Mouse (Mus musculus): ENCODE measurements around the gene Tcl1b3. TPM values are rescaled to one million over a fixed set of nuclear protein-coding genes. Genes with fewer than 3 reads are reported as not detected.

Gene Tcl1b3
- polyA plus RNA-seq, 1 experiment from 2014 or later, result not detected

DNA sequence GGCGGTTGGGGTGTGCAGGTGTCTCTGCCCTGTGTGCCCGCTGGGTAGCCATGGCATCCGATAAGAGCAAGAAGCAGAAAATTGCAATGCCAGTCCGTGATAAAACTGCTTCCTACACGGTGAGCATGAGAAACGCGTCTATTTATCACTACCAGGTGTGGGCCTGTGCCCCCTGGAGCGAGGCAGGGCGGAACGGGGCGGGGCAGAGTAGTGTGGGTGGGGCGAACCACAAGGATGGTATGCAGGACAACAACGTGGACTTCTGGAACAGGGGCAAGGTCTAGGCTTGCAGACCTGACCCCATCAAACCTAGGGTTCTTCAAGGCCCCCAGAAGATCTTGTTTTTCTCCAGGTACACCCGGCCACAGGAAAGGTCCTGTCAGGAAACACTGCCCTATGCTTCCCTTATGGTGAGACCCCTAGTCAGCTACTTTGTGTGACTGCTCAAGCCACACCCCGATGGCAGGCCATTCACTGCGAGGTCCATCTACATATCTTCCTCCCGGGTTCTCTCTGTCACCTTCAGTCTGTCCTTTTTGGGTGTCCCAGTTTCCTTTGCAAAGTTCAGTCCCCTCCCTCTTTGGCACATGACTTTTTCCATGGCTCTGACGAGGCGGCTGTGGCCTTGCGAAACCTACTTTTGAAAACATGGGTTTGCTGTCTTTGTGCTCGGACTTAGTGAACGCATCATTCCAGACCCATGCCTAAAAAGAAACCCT is 31.9 kb downstream of the Tcl1b3 start, which contains the start of gene Tcl1:
Gene Tcl1 (minus strand): TSS at position 193 of the 719 bp plus-strand sequence.
- no peak within 1 kb of the TSS for H3K4me2 ChIP-seq (ENCODE audit: low read depth, low read length)
- H3K4me3 ChIP-seq (ENCODE audit: low read length), result no peak within 1 kb of the TSS
- H3K27ac ChIP-seq (ENCODE audit: low read length), result no peak within 1 kb of the TSS
- H3K36me3 ChIP-seq (ENCODE audit: control insufficient read depth, insufficient read depth, low read length), result no peaks in the 10 kb centered on the region
- H3K4me1 ChIP-seq (ENCODE audit: control insufficient read depth, insufficient read depth, low read length), result no peaks in the 10 kb centered on the region
- H3K9ac ChIP-seq (ENCODE audit: low read depth, low read length), result no peak within 1 kb of the TSS
- ATAC-seq, result no peak
- H3K9me3 ChIP-seq (ENCODE audit: control insufficient read depth, low read length), result no peaks in the 10 kb centered on the region
- 88% methylated on average over 22 of the region's 22 CpGs for WGBS
- no peaks in the 10 kb centered on the region for H3K27me3 ChIP-seq (replicated peaks; ENCODE audit: control insufficient read depth, insufficient read depth, low read length)

GRCm38 (mm10) chr12:105224621-105225320 is 33.9 kb downstream of the Tcl1b3 start:
- no peaks in the 10 kb centered on the region for H3K36me3 ChIP-seq (ENCODE audit: control insufficient read depth, insufficient read depth, low read length)
- H3K4me3 ChIP-seq (ENCODE audit: low read length), result no peak overlapping the region
- H3K27ac ChIP-seq (ENCODE audit: low read length), result no peak overlapping the region
- no peaks in the 10 kb centered on the region for H3K4me1 ChIP-seq (ENCODE audit: control insufficient read depth, insufficient read depth, low read length)
- no peak for ATAC-seq
- 54% methylated on average over 16 of the region's 16 CpGs for WGBS
- H3K4me2 ChIP-seq (ENCODE audit: low read depth, low read length), result no peak overlapping the region
- no peaks in the 10 kb centered on the region for H3K27me3 ChIP-seq (replicated peaks; ENCODE audit: control insufficient read depth, insufficient read depth, low read length)
- H3K9me3 ChIP-seq (ENCODE audit: control insufficient read depth, low read length), result no peaks in the 10 kb centered on the region
- H3K9ac ChIP-seq (ENCODE audit: low read depth, low read length), result no peak overlapping the region

- Histone ChIP-seq H3K4me3 (ENCODE audit: low read length) (no peak overlapping the region), H3K9me3 (ENCODE audit: control insufficient read depth, low read length) (no peaks in the 10 kb centered on the region), H3K4me2 (ENCODE audit: low read depth, low read length) (no peak overlapping the region), H3K4me1 (ENCODE audit: control insufficient read depth, insufficient read depth, low read length) (no peaks in the 10 kb centered on the region), H3K9ac (ENCODE audit: low read depth, low read length) (no peak overlapping the region), H3K36me3 (ENCODE audit: control insufficient read depth, insufficient read depth, low read length) (no peaks in the 10 kb centered on the region), H3K27ac (ENCODE audit: low read length) (no peak overlapping the region), H3K27me3 (replicated peaks; ENCODE audit: control insufficient read depth, insufficient read depth, low read length) (no peaks in the 10 kb centered on the region)
- ATAC-seq, result no peak
- 57% methylated on average over 11 of the region's 11 CpGs for WGBS
Observed at GRCm38 (mm10) chr12:105234362-105234761, 43.5 kb downstream of the Tcl1b3 start.

- WGBS, result 80% methylated on average over 3 of the region's 3 CpGs
- Histone ChIP-seq H3K9ac (ENCODE audit: low read depth, low read length) (no peak overlapping the region), H3K9me3 (ENCODE audit: control insufficient read depth, low read length) (no peaks in the 10 kb centered on the region), H3K36me3 (ENCODE audit: control insufficient read depth, insufficient read depth, low read length) (no peaks in the 10 kb centered on the region), H3K4me1 (ENCODE audit: control insufficient read depth, insufficient read depth, low read length) (no peaks in the 10 kb centered on the region), H3K4me3 (ENCODE audit: low read length) (no peak overlapping the region), H3K27ac (ENCODE audit: low read length) (no peak overlapping the region), H3K4me2 (ENCODE audit: low read depth, low read length) (no peak overlapping the region), H3K27me3 (replicated peaks; ENCODE audit: control insufficient read depth, insufficient read depth, low read length) (no peaks in the 10 kb centered on the region)
- no peak for ATAC-seq
Observed at GRCm38 (mm10) chr12:105235091-105235490, 44.2 kb downstream of the Tcl1b3 start.

DNA sequence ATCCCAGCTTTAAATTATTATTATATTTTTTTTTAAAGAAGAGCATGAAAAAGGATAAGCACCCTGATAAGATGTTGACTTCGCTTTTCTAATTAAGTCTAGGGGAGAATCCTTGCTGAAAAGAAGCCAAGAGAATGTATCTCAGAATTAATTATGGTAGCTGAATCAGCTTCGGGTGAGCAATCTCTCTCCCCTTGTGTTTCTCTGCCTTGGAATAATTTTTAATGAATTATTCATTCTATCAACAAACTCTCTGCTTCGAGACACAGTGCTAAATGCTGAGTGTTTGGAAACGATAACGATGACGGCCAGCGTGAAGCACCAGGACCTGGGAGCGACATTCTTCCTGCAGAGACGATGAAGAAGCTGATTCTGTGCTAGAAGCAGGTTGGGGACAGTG is 48.2 kb downstream of the Tcl1b3 start:
- ATAC-seq, result no peak
- Histone ChIP-seq H3K9me3 (ENCODE audit: control insufficient read depth, low read length) (no peaks in the 10 kb centered on the region), H3K36me3 (ENCODE audit: control insufficient read depth, insufficient read depth, low read length) (no peaks in the 10 kb centered on the region), H3K27ac (ENCODE audit: low read length) (no peak overlapping the region), H3K4me1 (ENCODE audit: control insufficient read depth, insufficient read depth, low read length) (no peaks in the 10 kb centered on the region), H3K4me3 (ENCODE audit: low read length) (no peak overlapping the region), H3K9ac (ENCODE audit: low read depth, low read length) (no peak overlapping the region), H3K4me2 (ENCODE audit: low read depth, low read length) (no peak overlapping the region), H3K27me3 (replicated peaks; ENCODE audit: control insufficient read depth, insufficient read depth, low read length) (no peaks in the 10 kb centered on the region)
- 85% methylated on average over 9 of the region's 9 CpGs for WGBS

Other genes with a start within 250 kb of the Tcl1b3 start
- gene Syne3, start 181.2 kb upstream of the Tcl1b3 start, polyA plus RNA-seq (2015; fragmentation: Nextera tagmentation; extraction: Ambion mirVana), result 0.51 and 0.66 TPM in 2 replicates
- gene Glrx5, start 158.4 kb upstream of the Tcl1b3 start, polyA plus RNA-seq (2015; fragmentation: Nextera tagmentation; extraction: Ambion mirVana), result 185 and 199 TPM in 2 replicates
- gene Tcl1b2, start 45.0 kb upstream of the Tcl1b3 start, polyA plus RNA-seq (2015; fragmentation: Nextera tagmentation; extraction: Ambion mirVana), result not detected in 2 replicates
- not detected in 2 replicates for gene Tcl1b1, start 31.4 kb upstream of the Tcl1b3 start, polyA plus RNA-seq (2015; fragmentation: Nextera tagmentation; extraction: Ambion mirVana)
- gene Tcl1b5, start 14.7 kb upstream of the Tcl1b3 start, polyA plus RNA-seq (2015; fragmentation: Nextera tagmentation; extraction: Ambion mirVana), result not detected in 2 replicates
- not detected in 2 replicates for gene Tcl1b4, start 10.9 kb downstream of the Tcl1b3 start, polyA plus RNA-seq (2015; fragmentation: Nextera tagmentation; extraction: Ambion mirVana)
- gene Tcl1, start 31.8 kb downstream of the Tcl1b3 start, polyA plus RNA-seq (2015; fragmentation: Nextera tagmentation; extraction: Ambion mirVana), result not detected in 2 replicates
- gene Tunar, start 142.8 kb downstream of the Tcl1b3 start, polyA plus RNA-seq (2015; fragmentation: Nextera tagmentation; extraction: Ambion mirVana), result 0.10 and 0.15 TPM in 2 replicates

All from intestine, embryonic 16.5 days (tissue).